Mouse (Mus musculus) cerebellum, adult 2 months (tissue): ENCODE data around the gene Foxa3.

Source experiments
- CTCF ChIP-seq: fragments of 200-500 bp; IDR thresholded peaks from 2 replicates; pipeline ENCODE4 v1.5.1; 2011; ENCODE audit warnings: low read depth, mild to moderate bottlenecking, control low read depth, low read length, moderate library complexity, borderline replicate concordance; ENCODE audit not compliant: insufficient read depth
- POLR2A ChIP-seq: fragments of 200-500 bp; IDR thresholded peaks from 2 replicates; pipeline ENCODE4 v1.6.1; 2011; ENCODE audit warnings: low read length, control low read depth, borderline replicate concordance; ENCODE audit not compliant: insufficient read depth

DNA sequence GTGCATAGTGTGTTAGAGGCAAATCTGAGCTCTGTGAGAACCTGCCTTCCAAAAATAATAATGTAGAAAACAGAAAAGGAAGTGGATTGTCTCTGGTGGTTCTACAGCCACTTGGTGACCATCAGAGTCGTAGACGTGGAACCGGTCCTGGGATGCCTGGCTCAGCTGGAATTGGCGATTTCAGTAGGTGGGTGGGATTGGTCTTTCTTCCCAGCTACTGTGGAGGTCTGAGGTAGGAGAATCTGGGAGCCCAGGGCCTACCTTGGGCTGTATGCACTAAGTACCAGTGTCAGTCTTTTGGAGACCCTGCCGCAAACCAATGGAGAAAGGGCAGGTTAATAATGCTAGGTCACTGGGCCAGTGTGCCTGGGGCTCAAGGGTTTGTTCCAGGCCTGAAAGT is 30.3 kb downstream of the Foxa3 start:
- TF ChIP-seq POLR2A: no peak
- no peak for TF ChIP-seq CTCF
